Mouse (Mus musculus) v-Abl transformed pro-B cells (cell line): ENCODE measurements around the gene Cc2d2b.

Source experiments
- in situ Hi-C, 2 experiments: fragments of 400-800 bp; cut with MboI; formaldehyde crosslinking; loops; one replicate each; pipeline ENCODE4 v1.15.1; 2025; ENCODE audit not compliant: unreplicated experiment in 2 of 2

Cc2d2b gene

DNA sequence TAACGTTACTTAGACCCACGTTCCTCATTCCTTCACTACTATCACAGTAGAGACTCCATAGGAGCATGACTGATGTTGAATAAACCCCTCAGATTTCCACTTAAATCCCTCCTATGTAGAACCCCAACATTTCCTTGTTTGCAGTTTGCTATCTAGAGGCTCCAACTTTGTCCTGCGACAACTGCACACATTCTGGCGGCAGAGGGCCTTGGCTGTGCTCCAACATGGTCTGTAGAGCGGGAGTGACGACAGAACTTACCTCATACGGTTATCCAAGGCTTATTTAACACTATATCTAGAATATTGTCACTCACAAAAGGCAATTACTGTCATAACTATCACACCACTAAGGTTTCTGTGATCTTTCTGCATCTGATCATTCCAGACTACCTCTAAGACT is 78.2 kb downstream of the Cc2d2b start:
- in situ Hi-C loops = loop anchor here (5.0 to 10.0 kb wide), 2 partner anchors 69 to 98 kb away; no protein-coding TSS in a partner anchor

DNA sequence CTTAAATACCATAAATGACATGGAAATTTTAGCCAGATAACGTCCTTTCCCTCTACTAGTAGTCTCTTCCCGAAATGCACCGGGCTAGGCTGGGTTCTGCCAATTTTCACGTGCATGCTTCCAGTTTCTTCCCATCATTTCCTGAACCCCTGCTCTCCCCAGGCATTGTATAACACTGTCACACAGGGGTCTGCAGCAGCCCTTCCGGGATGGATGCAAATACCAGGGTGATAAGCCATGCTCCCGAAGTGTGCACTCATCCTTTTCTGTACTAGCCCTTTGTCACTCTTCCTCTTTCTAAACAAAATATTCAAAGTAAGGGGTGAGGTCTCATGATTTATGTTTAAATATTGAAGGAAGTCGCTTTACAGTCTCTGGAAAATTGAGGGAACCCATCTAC is 81.6 kb downstream of the Cc2d2b start:
- in situ Hi-C loops = no loop called here

DNA sequence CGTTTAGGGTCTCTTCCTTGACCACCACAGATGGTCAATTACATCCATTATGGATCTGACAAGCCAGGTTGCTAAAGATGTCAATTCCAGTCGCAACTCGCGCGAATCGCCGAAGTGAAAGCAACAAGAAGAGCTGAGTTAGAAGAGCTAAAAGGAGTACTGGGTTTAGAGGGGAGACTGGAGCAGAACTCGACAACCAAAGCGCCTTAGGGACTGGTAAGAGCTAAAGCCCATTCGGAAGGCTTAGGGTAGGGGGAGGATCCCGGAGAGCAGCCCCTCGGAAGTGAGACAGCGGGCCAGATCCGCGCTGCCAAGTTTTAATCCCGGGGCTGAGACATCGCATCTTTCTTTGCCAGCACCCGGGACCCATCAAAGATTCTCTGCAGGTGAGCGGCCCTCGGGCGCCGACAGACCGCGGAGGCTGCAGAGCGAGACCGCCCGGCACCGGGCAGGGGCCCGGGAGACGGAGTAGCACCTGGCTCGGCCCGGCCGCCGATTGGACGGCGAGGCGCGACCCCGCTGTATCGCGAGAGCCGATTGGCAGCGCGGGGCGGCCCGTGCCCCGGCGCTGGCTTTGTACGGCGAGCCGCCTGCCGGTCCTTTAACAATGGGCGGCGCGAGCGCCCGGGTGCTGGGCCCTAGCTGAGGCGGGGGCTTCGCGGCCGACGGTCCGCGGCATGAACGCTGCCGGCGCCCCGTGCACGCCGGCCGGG is 82.3 kb downstream of the Cc2d2b start, which contains the start of gene Ccnj:
Gene Ccnj (plus strand): TSS at position 577 of the 713 bp plus-strand sequence.
- in situ Hi-C loops = no loop called here

DNA sequence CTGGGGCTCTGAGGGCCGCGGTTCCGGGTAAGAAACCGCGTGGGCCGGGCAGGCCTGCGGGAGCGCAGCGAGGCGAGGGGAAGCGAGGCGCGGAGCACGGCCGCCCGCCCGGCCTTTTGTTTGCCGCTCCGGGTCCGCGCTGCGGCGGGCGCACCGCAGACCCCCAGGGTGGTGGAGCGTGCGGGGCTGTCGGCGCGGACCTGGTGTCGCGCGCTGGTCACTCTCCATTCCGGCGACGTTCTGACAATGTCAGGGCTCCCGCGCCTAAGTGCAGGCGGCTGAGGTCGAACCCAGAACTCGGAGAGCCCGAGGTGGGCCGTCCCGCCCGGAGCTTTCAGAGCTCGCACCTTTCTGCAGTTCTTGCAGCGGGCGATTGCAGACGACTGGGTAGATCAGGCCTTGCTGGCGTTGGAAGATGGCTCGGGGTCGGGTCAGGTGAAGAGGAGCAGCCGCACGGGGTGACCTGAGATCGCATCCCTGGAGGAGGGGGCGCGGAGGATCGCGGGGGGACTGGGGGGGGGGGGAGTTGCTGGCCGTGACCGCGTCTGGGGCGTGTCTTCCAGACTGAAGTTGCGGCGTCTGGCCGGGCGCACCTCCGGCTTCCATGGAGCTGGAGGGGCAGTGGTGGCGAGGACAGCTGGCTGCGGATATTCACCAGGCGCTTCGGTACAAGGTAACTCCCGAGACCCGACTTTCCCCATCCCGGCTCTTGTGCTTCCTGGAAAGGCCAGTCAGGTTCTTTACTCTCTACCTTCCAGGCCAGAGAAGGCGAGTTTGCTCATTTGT is 83.1 kb downstream of the Cc2d2b start:
- in situ Hi-C loops = no loop called here

DNA sequence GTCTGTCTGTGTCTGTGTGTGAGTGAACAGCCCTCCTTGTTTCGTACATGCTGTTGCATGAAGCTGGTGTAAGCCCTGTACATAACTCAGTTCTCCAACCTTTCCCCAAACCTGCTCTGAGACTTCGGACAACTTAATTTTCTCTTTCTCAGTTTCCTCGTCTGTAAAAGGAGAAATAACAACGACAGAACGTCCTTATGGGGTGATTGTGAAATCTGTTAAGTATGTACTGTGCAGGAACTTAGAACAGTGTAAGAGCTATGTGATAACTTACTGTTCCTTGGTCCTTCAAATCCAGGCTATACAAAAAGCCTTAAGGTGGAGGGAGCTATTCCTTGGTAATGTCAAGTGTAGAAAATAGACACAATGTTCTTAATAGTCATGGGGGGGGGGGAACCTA is 83.8 kb downstream of the Cc2d2b start:
- in situ Hi-C loops = no loop called here

DNA sequence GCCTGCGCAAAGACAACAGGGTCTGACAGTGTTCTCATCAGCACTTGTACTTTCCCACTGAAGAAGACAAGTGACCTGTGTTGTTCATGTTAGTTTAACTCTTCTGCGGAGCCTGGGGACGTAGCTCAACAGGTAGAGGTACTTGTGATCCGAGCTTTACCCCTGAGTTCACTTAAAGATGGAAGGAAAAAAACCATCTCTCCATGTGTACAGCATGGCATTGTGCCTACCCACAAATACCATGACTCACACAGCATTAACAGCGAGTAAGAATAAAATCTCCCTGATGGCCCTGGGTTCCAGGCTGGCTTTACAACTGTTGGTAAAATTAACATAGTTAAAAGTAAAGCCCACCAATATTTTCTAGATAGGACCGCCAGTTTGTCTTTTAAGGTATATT is 85.9 kb downstream of the Cc2d2b start:
- in situ Hi-C loops = no loop called here

DNA sequence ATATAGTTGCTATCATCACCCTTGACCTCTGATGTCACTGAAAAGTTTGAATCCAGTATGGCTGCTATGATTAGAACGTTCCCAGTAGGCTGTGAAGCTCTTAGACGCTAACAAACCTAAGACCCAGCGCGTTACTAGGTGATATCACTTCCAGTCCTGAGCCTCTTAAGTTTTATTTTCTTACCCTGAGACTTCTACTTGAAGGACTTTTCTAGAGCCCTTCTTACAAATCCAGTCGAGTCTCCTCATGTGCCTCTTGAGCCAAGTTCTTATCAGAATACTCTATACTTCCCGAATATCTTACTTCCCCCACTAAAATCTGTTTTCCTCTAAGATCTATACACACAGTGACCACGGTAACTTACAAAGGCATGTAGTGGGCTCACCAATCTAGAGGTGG is 89.7 kb downstream of the Cc2d2b start:
- in situ Hi-C loops = no loop called here

DNA sequence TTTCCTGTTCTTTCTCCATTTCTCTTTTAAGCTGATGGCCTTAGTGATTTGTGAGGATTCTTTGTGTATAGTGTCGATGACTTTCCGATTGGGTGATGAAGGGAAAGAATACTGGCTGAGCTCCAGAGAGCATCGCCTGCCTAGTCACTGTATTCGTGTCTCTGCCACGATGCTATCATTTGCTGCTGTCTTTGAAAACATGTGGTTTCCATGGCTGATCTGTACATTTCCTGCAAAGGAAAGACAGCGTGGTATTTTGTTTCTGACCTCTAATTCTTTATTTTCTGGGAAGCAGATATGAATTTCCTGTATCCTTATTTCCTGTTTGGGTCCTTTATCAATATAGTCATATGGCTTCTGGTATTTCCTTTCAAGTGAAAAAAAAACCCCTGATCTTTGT is 91.8 kb downstream of the Cc2d2b start:
- in situ Hi-C loops = no loop called here

DNA sequence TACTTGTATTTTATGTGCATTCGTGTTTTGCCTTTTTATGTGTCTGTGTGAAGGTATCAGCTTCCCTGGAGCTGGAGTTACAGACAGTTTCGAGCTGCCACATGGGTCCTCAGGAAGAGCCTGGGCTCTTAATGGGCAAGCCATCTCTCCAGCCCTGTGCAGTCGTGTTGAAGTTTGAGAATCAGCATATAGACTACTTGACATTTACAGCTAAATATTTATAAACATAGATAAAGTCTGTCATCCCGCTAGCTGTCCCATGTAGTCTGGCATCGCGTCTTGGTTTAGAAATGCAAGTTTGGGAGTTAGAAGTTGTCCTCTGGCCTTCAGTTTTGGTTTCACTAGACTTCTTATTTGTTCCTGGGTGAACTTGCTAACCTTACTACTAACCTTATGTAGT is 92.5 kb downstream of the Cc2d2b start:
- in situ Hi-C loops = no loop called here

DNA sequence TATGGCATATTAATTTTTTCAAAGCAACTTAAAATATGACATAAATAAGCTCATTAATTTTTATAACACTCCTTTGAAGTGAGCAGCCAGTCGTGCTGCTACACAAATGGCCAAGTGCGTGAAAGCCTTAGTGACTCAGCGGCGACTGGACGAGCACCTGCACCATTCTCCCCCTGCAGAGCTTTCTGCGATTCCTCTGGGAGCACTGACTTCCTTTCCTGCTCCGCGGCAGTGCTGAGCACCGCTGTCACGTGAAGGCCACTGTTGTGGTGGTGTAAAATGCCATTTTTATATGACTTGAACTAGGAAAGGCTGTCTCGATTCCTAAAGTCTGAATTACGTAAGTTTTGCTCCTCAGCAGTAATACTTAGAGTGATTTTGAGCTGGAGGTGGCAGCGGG is 93.0 kb downstream of the Cc2d2b start:
- in situ Hi-C loops = no loop called here

DNA sequence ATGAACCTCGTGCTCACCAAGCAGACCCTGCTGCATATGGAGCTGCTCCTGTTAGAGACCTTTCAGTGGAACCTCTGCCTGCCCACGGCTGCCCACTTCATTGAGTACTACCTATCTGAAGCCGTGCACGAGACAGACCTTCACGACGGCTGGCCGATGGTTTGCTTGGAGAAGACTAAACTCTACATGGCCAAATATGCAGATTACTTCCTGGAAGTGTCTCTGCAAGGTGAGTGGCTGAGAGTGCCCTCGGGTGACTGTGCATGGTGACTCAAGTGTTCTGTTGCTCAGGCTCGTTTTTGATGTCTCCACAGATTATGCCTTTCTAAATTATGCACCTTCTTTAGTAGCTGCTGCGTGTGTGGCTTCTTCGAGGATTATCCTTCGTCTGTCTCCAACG is 96.2 kb downstream of the Cc2d2b start:
- in situ Hi-C loops = loop anchor here in 1 of 2 experiments (5.0 kb wide), 1 partner anchor 43 kb away; no protein-coding TSS in a partner anchor

DNA sequence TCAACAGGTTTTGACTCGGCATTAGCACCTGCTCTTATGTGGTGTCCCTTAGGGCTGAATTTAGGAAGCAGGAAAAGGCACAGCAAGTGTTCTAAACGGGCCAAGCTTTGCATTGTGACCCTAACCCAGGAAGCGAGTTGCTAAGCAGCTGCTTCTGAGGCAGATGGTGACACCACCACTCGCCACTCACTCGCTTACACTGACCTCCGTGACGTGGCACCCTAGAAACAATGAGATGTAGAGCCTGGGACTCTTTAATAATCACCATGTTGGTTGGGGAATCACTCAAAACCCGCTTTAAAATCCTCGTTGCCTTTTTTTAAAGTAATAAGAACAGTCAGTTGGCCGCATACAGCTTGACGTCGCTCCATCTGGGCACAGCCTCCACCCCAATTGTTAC is 100.8 kb downstream of the Cc2d2b start:
- in situ Hi-C loops = loop anchor here in 1 of 2 experiments (5.0 kb wide), 1 partner anchor 38 kb away; no protein-coding TSS in a partner anchor

DNA sequence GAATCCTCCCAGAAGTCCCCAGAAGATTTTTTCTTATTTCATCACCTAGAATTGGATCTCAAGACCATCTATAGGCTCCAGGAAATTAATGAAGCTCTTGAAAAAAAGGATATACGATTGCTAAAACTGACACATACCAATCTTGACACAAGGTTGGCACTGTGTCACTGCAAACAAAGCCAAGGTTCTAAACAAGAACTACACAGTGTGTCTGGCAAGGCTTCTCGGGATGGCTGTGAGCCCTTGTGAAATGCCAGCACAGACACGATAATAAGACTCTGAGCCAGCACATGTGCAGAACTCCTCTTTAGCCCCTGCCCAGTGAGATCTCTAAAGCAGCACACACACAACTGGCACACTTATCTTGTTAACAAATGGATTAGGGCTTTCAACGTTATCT is 111.0 kb downstream of the Cc2d2b start:
- in situ Hi-C loops = no loop called here

DNA sequence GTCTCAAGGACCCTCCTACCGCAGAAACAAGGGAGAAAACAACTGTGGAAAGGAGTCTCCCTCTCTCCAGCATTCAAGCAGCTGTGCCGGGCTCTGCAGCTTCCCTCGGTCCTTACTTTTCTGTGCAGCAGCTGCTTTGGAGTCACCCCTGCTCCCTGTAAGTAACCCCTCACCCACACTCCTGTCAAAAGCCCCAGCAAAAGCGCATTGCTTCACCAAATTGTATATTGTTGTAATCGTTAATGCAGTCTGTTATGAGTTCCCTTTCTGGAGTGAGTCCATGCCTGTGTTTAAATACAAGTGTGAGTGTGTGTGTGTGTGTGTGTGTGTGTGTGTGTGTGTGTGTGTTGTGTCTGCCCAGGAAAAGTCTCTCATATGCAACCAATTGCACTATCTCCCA is 119.7 kb downstream of the Cc2d2b start:
- in situ Hi-C loops = no loop called here

DNA sequence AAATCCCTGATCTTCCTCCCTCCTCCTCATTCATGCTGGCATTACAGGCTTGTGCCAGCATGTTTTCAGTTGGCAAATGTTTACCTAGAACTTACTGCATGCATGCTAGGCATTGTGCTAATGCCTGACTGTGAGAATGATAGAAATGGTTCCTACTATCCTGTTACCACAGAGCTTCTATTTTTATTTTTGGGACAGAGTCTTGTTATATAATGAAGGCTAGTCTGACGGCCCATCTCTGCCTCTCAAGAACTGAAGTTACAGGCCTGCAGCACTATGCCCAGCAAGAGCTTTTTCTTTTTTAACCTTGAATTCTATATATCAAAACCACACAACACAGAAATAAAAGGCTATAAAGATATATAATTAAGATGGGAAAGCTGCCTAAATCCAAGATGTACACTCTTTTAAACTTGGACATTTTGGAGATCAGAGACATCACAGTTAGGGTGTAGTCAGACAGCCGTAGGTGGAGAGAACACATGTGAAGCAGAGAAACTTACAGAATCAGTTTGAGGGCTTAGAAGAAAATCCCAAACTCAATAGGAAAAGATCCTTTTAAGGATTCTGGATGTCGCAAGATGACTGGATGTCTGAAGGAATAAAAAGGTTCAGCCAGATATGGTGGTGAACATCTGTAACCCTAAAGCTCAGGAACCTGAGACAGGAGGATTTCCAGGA is 121.0 kb downstream of the Cc2d2b start:
- in situ Hi-C loops = no loop called here

DNA sequence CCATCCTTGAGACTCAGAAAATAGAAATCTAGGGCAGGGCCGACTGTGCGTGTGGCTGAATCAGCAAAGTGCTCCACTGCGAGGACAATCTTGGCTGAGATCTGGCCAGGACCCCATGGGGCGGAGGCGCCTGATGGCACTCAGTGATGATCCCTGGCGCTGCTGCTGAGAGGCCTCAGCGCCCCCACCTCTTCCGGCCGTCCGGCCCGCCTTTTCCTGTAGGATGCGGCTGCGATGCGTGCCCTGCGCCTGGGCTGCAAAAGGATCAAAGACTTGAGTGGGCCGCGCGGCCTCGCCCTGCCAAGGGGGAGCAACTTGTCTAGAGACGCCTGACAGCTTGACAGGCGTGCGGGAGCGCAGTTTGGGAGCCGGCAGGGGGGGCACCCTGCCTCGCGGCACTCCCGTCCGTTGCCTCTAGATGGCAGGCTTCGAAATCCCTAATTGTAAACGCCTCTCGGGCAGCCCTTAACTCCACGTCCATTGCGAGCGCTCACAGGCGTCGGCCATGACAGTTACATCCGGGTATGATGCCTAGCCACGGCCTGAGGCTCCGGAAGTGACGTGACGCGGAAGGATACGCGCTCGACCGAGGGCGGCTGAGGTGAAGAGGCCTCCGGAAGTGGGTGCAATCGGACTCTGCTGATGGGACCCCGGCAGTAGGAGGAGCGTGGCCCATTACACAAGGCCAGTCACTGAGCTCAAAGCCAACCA is 124.6 kb downstream of the Cc2d2b start:
- in situ Hi-C loops = no loop called here
